Mouse (Mus musculus) midbrain, embryonic 15.5 days (tissue): ENCODE data around the gene Cilp2. TPM values are rescaled to one million over a fixed set of nuclear protein-coding genes. Genes with fewer than 3 reads are reported as not detected.

ENCODE experiments used
- polyA plus RNA-seq: library from polyadenylated mRNA; unstranded; fragments of >200 nt; fragmentation: Nextera tagmentation; extraction: Ambion mirVana; gene quantifications from 2 replicates; pipeline ENCODE4 v1.2.1, GENCODE M21; 2015

The Cilp2 gene
- polyA plus RNA-seq, 1 experiment from 2014 or later = 5.9 TPM

Other genes starting within 250 kb of the Cilp2 start
- gene Zfp964, start 233.2 kb downstream of the Cilp2 start, polyA plus RNA-seq = 2.6 and 3.0 TPM in 2 replicates
- 26.1 and 27.5 TPM in 2 replicates for gene Zfp869, start 177.0 kb downstream of the Cilp2 start, polyA plus RNA-seq
- 9.1 and 10.6 TPM in 2 replicates for gene Zfp963, start 137.7 kb downstream of the Cilp2 start, polyA plus RNA-seq
- 0.23 TPM in 1 of 2 replicates, not detected in the other for gene Gm20422, start 112.8 kb downstream of the Cilp2 start, polyA plus RNA-seq
- 59.1 and 59.8 TPM in 2 replicates for gene Atp13a1, start 96.5 kb downstream of the Cilp2 start, polyA plus RNA-seq
- gene Zfp866, start 96.5 kb downstream of the Cilp2 start, polyA plus RNA-seq = 46.1 and 47.4 TPM in 2 replicates
- 38.5 and 43.2 TPM in 2 replicates for gene Gmip, start 79.0 kb downstream of the Cilp2 start, polyA plus RNA-seq
- gene Lpar2, start 65.3 kb downstream of the Cilp2 start, polyA plus RNA-seq = 0.76 and 0.80 TPM in 2 replicates
- 58.2 and 62.1 TPM in 2 replicates for gene Pbx4, start 55.2 kb downstream of the Cilp2 start, polyA plus RNA-seq
- 4.5 and 4.7 TPM in 2 replicates for gene Tssk6, start 14.5 kb upstream of the Cilp2 start, polyA plus RNA-seq
- gene Ndufa13, start 14.9 kb upstream of the Cilp2 start, polyA plus RNA-seq = 171 and 172 TPM in 2 replicates
- gene Yjefn3, start 15.0 kb upstream of the Cilp2 start, polyA plus RNA-seq = 9.6 and 12.2 TPM in 2 replicates
- 27.2 and 31.7 TPM in 2 replicates for gene Gatad2a, start 108.7 kb upstream of the Cilp2 start, polyA plus RNA-seq
- 87.5 and 87.8 TPM in 2 replicates for gene Mau2, start 155.0 kb upstream of the Cilp2 start, polyA plus RNA-seq
- gene Sugp1, start 155.1 kb upstream of the Cilp2 start, polyA plus RNA-seq = 65.4 and 65.9 TPM in 2 replicates
- gene Tm6sf2, start 185.2 kb upstream of the Cilp2 start, polyA plus RNA-seq = 1.7 and 2.1 TPM in 2 replicates
- 0.93 and 1.4 TPM in 2 replicates for gene Hapln4, start 195.8 kb upstream of the Cilp2 start, polyA plus RNA-seq
- gene Ncan, start 233.2 kb upstream of the Cilp2 start, polyA plus RNA-seq = 186 and 193 TPM in 2 replicates
- 36.7 and 39.1 TPM in 2 replicates for gene Nr2c2ap, start 243.6 kb upstream of the Cilp2 start, polyA plus RNA-seq